Mouse (Mus musculus) kidney, postnatal 36 days (tissue): ENCODE measurements around the gene Slc27a2.

ENCODE experiments used
- DNase-seq, 2 experiments: peaks; one replicate each; pipeline ENCODE4 v3.0.0; 2021 to 2022; ENCODE audit warnings: mixed read lengths in 2 of 2

The Slc27a2 gene

GRCm38 (mm10) chr2:126552357-126553290 lies at the start of gene Slc27a2:
Gene Slc27a2, plus strand, starts transcription at chr2:126552407.
- peak; percentile 84 to 90 for DNase-seq

GRCm38 (mm10) chr2:126505156-126505555 lies 47.1 kb upstream of the Slc27a2 start:
- DNase-seq = no peak

GRCm38 (mm10) chr2:126507477-126507876 lies 44.7 kb upstream of the Slc27a2 start:
- DNase-seq = no peak

GRCm38 (mm10) chr2:126508228-126508627 lies 44.0 kb upstream of the Slc27a2 start:
- DNase-seq = no peak

- DNase-seq = no peak
These were observed 37.0 kb upstream of the Slc27a2 start for GRCm38 (mm10) chr2:126515069-126515826.

- DNase-seq = peak; percentile 70 to 84
These were observed 32.2 kb upstream of the Slc27a2 start for GRCm38 (mm10) chr2:126519872-126520581.

- DNase-seq = peak in 1 of 2 experiments; percentile 36
These were observed 31.4 kb upstream of the Slc27a2 start for GRCm38 (mm10) chr2:126520828-126521227.

- DNase-seq = no peak
These were observed 30.7 kb upstream of the Slc27a2 start for GRCm38 (mm10) chr2:126521471-126521870.

GRCm38 (mm10) chr2:126522056-126522455 lies 30.2 kb upstream of the Slc27a2 start:
- DNase-seq = peak; percentile 73 to 76

- peak in 1 of 2 experiments; percentile 50 for DNase-seq
These were observed 29.0 kb upstream of the Slc27a2 start for GRCm38 (mm10) chr2:126523101-126523745.

- DNase-seq = peak; percentile 60 to 62
These were observed 27.9 kb upstream of the Slc27a2 start for GRCm38 (mm10) chr2:126524271-126524670.

- DNase-seq = no peak
These were observed 24.7 kb upstream of the Slc27a2 start for GRCm38 (mm10) chr2:126527461-126527860.

- DNase-seq = no peak
These were observed 21.6 kb upstream of the Slc27a2 start for GRCm38 (mm10) chr2:126530581-126530980.

GRCm38 (mm10) chr2:126537654-126538053 lies 14.6 kb upstream of the Slc27a2 start:
- DNase-seq = peak in 1 of 2 experiments; percentile 65

- DNase-seq = peak; percentile 68 to 92
These were observed 11.7 kb upstream of the Slc27a2 start for GRCm38 (mm10) chr2:126540390-126540925.

- DNase-seq = no peak
These were observed 10.0 kb upstream of the Slc27a2 start for GRCm38 (mm10) chr2:126542211-126542610.

GRCm38 (mm10) chr2:126545297-126545696 lies 6.9 kb upstream of the Slc27a2 start:
- DNase-seq = peak in 1 of 2 experiments; percentile 71

GRCm38 (mm10) chr2:126546392-126546791 lies 5.8 kb upstream of the Slc27a2 start:
- no peak for DNase-seq

GRCm38 (mm10) chr2:126549681-126550080 lies 2.5 kb upstream of the Slc27a2 start:
- peak; percentile 55 to 78 for DNase-seq

- DNase-seq = no peak
These were observed 840 bp upstream of the Slc27a2 start for GRCm38 (mm10) chr2:126551244-126551890.

GRCm38 (mm10) chr2:126551896-126552295 lies 311 bp upstream of the Slc27a2 start:
- no peak for DNase-seq

GRCm38 (mm10) chr2:126553291-126553639 lies 1.1 kb downstream of the Slc27a2 start:
- no peak for DNase-seq
